Mouse (Mus musculus) midbrain, embryonic 15.5 days (tissue): ENCODE measurements around the gene Tcf7l1. TPM values are rescaled to one million over a fixed set of nuclear protein-coding genes. Genes with fewer than 3 reads are reported as not detected.

ENCODE experiments used
- ATAC-seq: fragments of 200-750 bp; cut with Nextera tagmentation; replicated peaks from 2 replicates; pipeline ENCODE4 v1.8.0; 2017; ENCODE audit warnings: moderate TSS enrichment
- H3K27ac ChIP-seq: fragments of 300-500 bp; sonication (generic); 2 replicates; pipeline ENCODE4 v1.5.1; 2015; ENCODE audit warnings: mild to moderate bottlenecking, inconsistent platforms
- H3K27me3 ChIP-seq: fragments of 300-500 bp; sonication (generic); replicated peaks from 2 replicates; pipeline ENCODE4 v1.6.1; 2015; ENCODE audit warnings: inconsistent platforms
- H3K36me3 ChIP-seq: fragments of 300-500 bp; sonication (generic); replicated peaks from 2 replicates; pipeline ENCODE4 v1.6.1; 2015; ENCODE audit warnings: inconsistent platforms
- H3K4me1 ChIP-seq: fragments of 300-500 bp; sonication (generic); 2 replicates; pipeline ENCODE4 v1.6.1; 2015; ENCODE audit warnings: inconsistent platforms
- H3K4me2 ChIP-seq: fragments of 300-500 bp; sonication (generic); 2 replicates; pipeline ENCODE4 v1.6.1; 2015; ENCODE audit warnings: inconsistent platforms, mild to moderate bottlenecking, moderate library complexity
- H3K4me3 ChIP-seq: fragments of 300-500 bp; sonication (generic); 2 replicates; pipeline ENCODE4 v1.5.1; 2015; ENCODE audit warnings: mild to moderate bottlenecking, inconsistent platforms
- H3K9ac ChIP-seq: fragments of 300-500 bp; sonication (generic); 2 replicates; pipeline ENCODE4 v1.6.1; 2015; ENCODE audit warnings: mild to moderate bottlenecking, inconsistent platforms
- H3K9me3 ChIP-seq: fragments of 300-500 bp; sonication (generic); 2 replicates; pipeline ENCODE4 v1.6.1; 2016; ENCODE audit warnings: inconsistent platforms
- WGBS: fragments of 180-500 bp; shearing (Covaris S2); methylation state at CpG from one replicate; pipeline ENCODE4 v1.1.7; 2015; ENCODE audit warnings: mixed read lengths; 5-methylcytosine and 5-hydroxymethylcytosine counted together
- polyA plus RNA-seq: library from polyadenylated mRNA; unstranded; fragments of >200 nt; fragmentation: Nextera tagmentation; extraction: Ambion mirVana; gene quantifications from 2 replicates; pipeline ENCODE4 v1.2.1, GENCODE M21; 2015

Tcf7l1 gene
- polyA plus RNA-seq, 1 experiment from 2014 or later = 6.1 TPM

GRCm38 (mm10) chr6:72777212-72777611, 11.8 kb downstream of the Tcf7l1 start:
- Histone ChIP-seq H3K4me1 (no peaks in the 10 kb centered on the region), H3K36me3 (no peaks in the 10 kb centered on the region), H3K9ac (no peak overlapping the region), H3K4me2 (no peak overlapping the region), H3K27ac (no peak overlapping the region), H3K27me3 (no peaks in the 10 kb centered on the region), H3K4me3 (no peak overlapping the region), H3K9me3 (no peaks in the 10 kb centered on the region)
- 97% methylated on average over 4 of the region's 4 CpGs for WGBS
- ATAC-seq = no peak

GRCm38 (mm10) chr6:72774275-72774674, 14.8 kb downstream of the Tcf7l1 start:
- H3K4me1 ChIP-seq = no peaks in the 10 kb centered on the region

DNA sequence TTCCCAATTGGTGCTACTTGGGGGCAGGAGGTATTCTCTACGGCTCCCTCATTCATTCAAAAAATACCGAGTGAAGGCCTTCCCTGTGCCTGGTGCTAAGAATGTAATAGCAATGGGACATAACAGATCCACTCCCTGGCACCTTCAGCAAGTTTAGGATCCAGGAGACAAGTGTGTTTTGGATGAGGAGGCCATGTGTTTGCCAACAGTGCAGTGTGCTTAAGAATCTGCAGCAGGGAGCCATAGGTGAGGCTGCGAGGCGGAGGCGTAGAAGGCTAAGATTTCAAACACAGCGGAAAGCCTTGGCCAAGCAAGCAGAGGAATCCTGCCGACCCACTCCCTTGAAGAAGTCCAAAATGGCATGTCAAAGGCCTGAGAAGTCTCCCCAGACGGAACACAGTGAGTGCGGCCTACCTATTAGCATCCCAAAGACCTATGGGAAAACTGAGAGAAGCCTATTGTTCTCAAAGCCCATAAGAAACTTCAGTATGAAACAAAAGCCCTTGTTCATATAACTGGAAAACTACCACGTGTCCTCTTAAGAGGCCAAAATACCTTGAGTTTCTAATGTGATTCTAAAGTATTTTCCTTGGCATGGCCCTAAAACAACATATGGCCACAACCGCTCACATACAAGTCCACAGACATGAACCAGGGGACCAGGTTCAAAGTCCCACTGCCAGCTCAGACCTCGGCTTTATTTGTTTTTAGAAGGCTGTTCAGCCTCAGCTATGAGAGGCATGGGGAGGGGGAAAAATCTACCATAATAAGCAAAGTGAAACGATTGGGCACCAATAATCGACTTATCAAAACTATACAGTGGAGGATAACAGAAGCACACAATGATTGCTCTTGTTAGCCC, 18.9 kb downstream of the Tcf7l1 start:
- WGBS = 73% methylated on average over 14 of the region's 14 CpGs
- Histone ChIP-seq H3K4me2 (no peak overlapping the region), H3K27ac (no peak overlapping the region), H3K4me3 (no peak overlapping the region), H3K36me3 (no peaks in the 10 kb centered on the region), H3K27me3 (no peaks in the 10 kb centered on the region), H3K9ac (no peak overlapping the region), H3K9me3 (no peaks in the 10 kb centered on the region), H3K4me1 (no peaks in the 10 kb centered on the region)
- no peak for ATAC-seq

More at GRCm38 (mm10) chr6:72774275-72774674, 14.8 kb downstream of the Tcf7l1 start:
- Histone ChIP-seq H3K36me3 (no peaks in the 10 kb centered on the region), H3K9ac (no peak overlapping the region), H3K4me2 (no peak overlapping the region), H3K4me3 (no peak overlapping the region), H3K27me3 (no peaks in the 10 kb centered on the region), H3K27ac (no peak overlapping the region), H3K9me3 (no peaks in the 10 kb centered on the region)
- no peak for ATAC-seq
- WGBS = 42% methylated on average over 3 of the region's 3 CpGs

- Histone ChIP-seq H3K4me2 (no peak overlapping the region), H3K27ac (no peak overlapping the region)
- 85% methylated on average over 13 of the region's 13 CpGs for WGBS
Measured at GRCm38 (mm10) chr6:72769343-72769742, 19.7 kb downstream of the Tcf7l1 start.

GRCm38 (mm10) chr6:72768804-72769203, 20.2 kb downstream of the Tcf7l1 start:
- no peak overlapping the region for H3K4me2 ChIP-seq
- no peak for ATAC-seq
- H3K9me3 ChIP-seq = no peaks in the 10 kb centered on the region
- no peak overlapping the region for H3K9ac ChIP-seq
- H3K4me1 ChIP-seq = no peaks in the 10 kb centered on the region
- 78% methylated on average over 9 of the region's 9 CpGs for WGBS
- no peaks in the 10 kb centered on the region for H3K27me3 ChIP-seq
- H3K36me3 ChIP-seq = no peaks in the 10 kb centered on the region
- H3K4me3 ChIP-seq = no peak overlapping the region
- no peak overlapping the region for H3K27ac ChIP-seq

More at GRCm38 (mm10) chr6:72769343-72769742, 19.7 kb downstream of the Tcf7l1 start:
- H3K9me3 ChIP-seq = no peaks in the 10 kb centered on the region
- H3K9ac ChIP-seq = no peak overlapping the region
- H3K36me3 ChIP-seq = no peaks in the 10 kb centered on the region
- H3K4me3 ChIP-seq = no peak overlapping the region
- H3K4me1 ChIP-seq = no peaks in the 10 kb centered on the region
- ATAC-seq = no peak
- no peaks in the 10 kb centered on the region for H3K27me3 ChIP-seq

- no peak for ATAC-seq
- no peak overlapping the region for H3K9ac ChIP-seq
- 96% methylated on average over 9 of the region's 9 CpGs for WGBS
Measured at GRCm38 (mm10) chr6:72768097-72768496, 21.0 kb downstream of the Tcf7l1 start.

GRCm38 (mm10) chr6:72763616-72764015, 25.4 kb downstream of the Tcf7l1 start:
- ATAC-seq = no peak
- no peak overlapping the region for H3K4me3 ChIP-seq
- H3K9me3 ChIP-seq = no peaks in the 10 kb centered on the region
- no peaks in the 10 kb centered on the region for H3K36me3 ChIP-seq
- no peak overlapping the region for H3K4me2 ChIP-seq
- H3K27me3 ChIP-seq = no peaks in the 10 kb centered on the region
- H3K4me1 ChIP-seq = peaks cover 8% of the 10 kb centered on the region
- H3K27ac ChIP-seq = no peak overlapping the region
- WGBS = 75% methylated on average over 11 of the region's 11 CpGs
- H3K9ac ChIP-seq = no peak overlapping the region

More at GRCm38 (mm10) chr6:72768097-72768496, 21.0 kb downstream of the Tcf7l1 start:
- Histone ChIP-seq H3K4me1 (no peaks in the 10 kb centered on the region), H3K9me3 (no peaks in the 10 kb centered on the region), H3K27ac (no peak overlapping the region), H3K36me3 (no peaks in the 10 kb centered on the region), H3K27me3 (no peaks in the 10 kb centered on the region), H3K4me3 (no peak overlapping the region), H3K4me2 (no peak overlapping the region)

GRCm38 (mm10) chr6:72761645-72762044, 27.4 kb downstream of the Tcf7l1 start:
- Histone ChIP-seq H3K4me3 (no peak overlapping the region), H3K4me2 (no peak overlapping the region), H3K9ac (no peak overlapping the region), H3K27ac (no peak overlapping the region), H3K4me1 (peaks cover 8% of the 10 kb centered on the region), H3K9me3 (no peaks in the 10 kb centered on the region), H3K27me3 (no peaks in the 10 kb centered on the region), H3K36me3 (no peaks in the 10 kb centered on the region)
- ATAC-seq = no peak
- WGBS = 16% methylated on average over 7 of the region's 7 CpGs

GRCm38 (mm10) chr6:72758239-72759017, 30.6 kb downstream of the Tcf7l1 start:
- Histone ChIP-seq H3K36me3 (no peaks in the 10 kb centered on the region), H3K4me3 (no peak overlapping the region), H3K9me3 (no peaks in the 10 kb centered on the region), H3K4me1 (peaks cover 18% of the 10 kb centered on the region), H3K27me3 (no peaks in the 10 kb centered on the region), H3K9ac (no peak overlapping the region), H3K27ac (no peak overlapping the region), H3K4me2 (no peak overlapping the region)
- 34% methylated on average over 10 of the region's 10 CpGs for WGBS
- no peak for ATAC-seq

DNA sequence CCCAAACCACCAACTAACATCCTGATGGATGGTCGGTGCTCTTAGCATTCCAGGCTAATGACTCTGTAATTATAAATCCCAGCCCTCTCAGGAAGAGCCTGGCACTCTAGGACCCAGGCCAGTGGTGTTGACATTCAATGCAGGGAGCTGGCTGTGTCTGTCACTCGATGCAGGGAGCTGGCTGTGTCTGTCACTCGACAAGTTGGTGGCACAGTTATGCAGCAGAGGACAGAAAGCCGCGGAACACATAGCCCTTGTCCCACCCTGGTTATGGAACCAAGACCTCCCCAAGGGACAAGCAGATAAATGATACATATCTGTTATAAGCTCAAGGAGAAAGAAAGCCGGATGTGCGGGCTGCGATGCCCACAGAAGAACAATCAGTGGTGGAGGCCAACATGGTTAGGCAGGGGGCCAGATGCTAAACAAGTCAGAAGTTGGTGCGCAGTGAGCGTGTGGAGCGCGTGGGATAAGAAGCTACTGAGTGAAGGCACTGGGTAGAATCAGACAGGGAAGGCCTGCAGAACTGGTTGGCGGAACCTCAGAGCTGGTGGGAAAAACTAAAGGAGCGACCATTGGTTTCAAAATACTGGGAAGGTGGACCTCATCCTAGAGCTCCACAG, 33.7 kb downstream of the Tcf7l1 start:
- ATAC-seq = 0 out of 2 replicates have a peak, but pooled peaks have one; percentile 17

DNA sequence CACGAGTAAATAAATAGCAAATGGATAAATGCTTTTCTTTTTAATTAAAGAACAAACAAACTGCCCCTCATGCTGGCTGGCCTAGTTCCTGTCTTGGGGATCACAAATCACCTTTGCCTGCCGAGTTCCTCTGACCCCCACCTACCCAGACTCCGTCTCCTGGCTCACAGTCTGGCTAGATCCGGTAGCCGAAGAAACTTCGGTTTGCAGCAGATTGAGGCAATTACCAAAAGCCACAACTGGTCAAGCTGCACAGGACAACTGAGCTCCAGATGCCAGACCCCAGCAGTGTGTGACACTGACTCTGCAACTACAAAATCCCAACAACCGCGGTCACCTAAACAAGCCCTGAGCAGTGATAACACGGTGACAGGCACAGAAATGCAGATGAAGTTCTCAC, 34.8 kb downstream of the Tcf7l1 start:
- no peak for ATAC-seq
- Histone ChIP-seq H3K36me3 (no peaks in the 10 kb centered on the region), H3K27me3 (no peaks in the 10 kb centered on the region), H3K4me1 (peaks cover 10% of the 10 kb centered on the region), H3K4me3 (no peak overlapping the region), H3K9ac (no peak overlapping the region), H3K27ac (no peak overlapping the region), H3K4me2 (no peak overlapping the region), H3K9me3 (no peaks in the 10 kb centered on the region)
- WGBS = 46% methylated on average over 9 of the region's 9 CpGs

More for the DNA sequence above, 33.7 kb downstream of the Tcf7l1 start:
- no peak overlapping the region for H3K4me2 ChIP-seq
- H3K27ac ChIP-seq = no peak overlapping the region
- no peaks in the 10 kb centered on the region for H3K9me3 ChIP-seq
- H3K9ac ChIP-seq = no peak overlapping the region
- no peaks in the 10 kb centered on the region for H3K27me3 ChIP-seq
- H3K36me3 ChIP-seq = no peaks in the 10 kb centered on the region
- H3K4me1 ChIP-seq = peaks cover 10% of the 10 kb centered on the region
- no peak overlapping the region for H3K4me3 ChIP-seq
- WGBS = 77% methylated on average over 14 of the region's 14 CpGs

GRCm38 (mm10) chr6:72753782-72754181, 35.3 kb downstream of the Tcf7l1 start:
- Histone ChIP-seq H3K4me2 (no peak overlapping the region), H3K9me3 (no peaks in the 10 kb centered on the region), H3K9ac (no peak overlapping the region), H3K4me3 (no peak overlapping the region), H3K27ac (no peak overlapping the region), H3K36me3 (no peaks in the 10 kb centered on the region), H3K27me3 (no peaks in the 10 kb centered on the region), H3K4me1 (peaks cover 15% of the 10 kb centered on the region)
- WGBS = 76% methylated on average over 8 of the region's 8 CpGs
- no peak for ATAC-seq
